Mouse (Mus musculus) liver, adult 2 months (tissue): ENCODE measurements around the gene Kpna1. TPM values are rescaled to one million over a fixed set of nuclear protein-coding genes. Genes with fewer than 3 reads are reported as not detected.
"Not testable (repeated sequence)": the region's sequence is repeated elsewhere in the genome, so short reads cannot be mapped to it uniquely, and the experiment has no call there.

Experiments
- DNase-seq: peaks from one replicate; pipeline ENCODE4 v3.0.0-alpha.2; 2011; ENCODE audit warnings: low read depth, low spot score; ENCODE audit errors: extremely low read depth
- H3K27ac ChIP-seq: fragments of 200-500 bp; replicated peaks from 2 replicates; pipeline ENCODE4 v1.5.1; 2012; ENCODE audit warnings: low read depth, mild to moderate bottlenecking, control low read depth, inconsistent platforms, low read length; ENCODE audit not compliant: insufficient read depth
- H3K27me3 ChIP-seq: fragments of 200-500 bp; 2 replicates; pipeline ENCODE4 v1.6.1; 2012; ENCODE audit warnings: mild to moderate bottlenecking, moderate library complexity, low read length, inconsistent platforms; ENCODE audit not compliant: control insufficient read depth, insufficient read depth
- H3K36me3 ChIP-seq: fragments of 200-500 bp; 2 replicates; pipeline ENCODE4 v1.6.1; 2012; ENCODE audit warnings: low read length, inconsistent platforms; ENCODE audit not compliant: control insufficient read depth, insufficient read depth
- H3K4me1 ChIP-seq: fragments of 200-500 bp; 2 replicates; pipeline ENCODE4 v1.6.1; 2011; ENCODE audit warnings: low read length; ENCODE audit not compliant: control insufficient read depth, insufficient read depth
- H3K4me3 ChIP-seq: fragments of 200-500 bp; 2 replicates; pipeline ENCODE4 v1.5.1; 2011; ENCODE audit warnings: low read depth, mild to moderate bottlenecking, control low read depth, low read length, moderate library complexity; ENCODE audit not compliant: insufficient read depth
- H3K79me2 ChIP-seq: fragments of 200-500 bp; 2 replicates; pipeline ENCODE4 v1.6.1; 2012; ENCODE audit warnings: inconsistent platforms, mild to moderate bottlenecking, low read length, moderate library complexity; ENCODE audit not compliant: control insufficient read depth, insufficient read depth
- H3K9ac ChIP-seq: fragments of 200-500 bp; 2 replicates; pipeline ENCODE4 v1.6.1; 2012; ENCODE audit warnings: low read depth, mild to moderate bottlenecking, control low read depth, inconsistent platforms, low read length
- CTCF ChIP-seq: fragments of 200-500 bp; IDR thresholded peaks from 2 replicates; pipeline ENCODE4 v1.5.1; 2011; ENCODE audit warnings: low read depth, low read length, control low read depth
- POLR2A ChIP-seq: fragments of 200-500 bp; IDR thresholded peaks from 2 replicates; pipeline ENCODE4 v1.6.1; 2011; ENCODE audit warnings: low read length, control low read depth; ENCODE audit not compliant: insufficient read depth; ENCODE audit errors: extremely low read depth
- WGBS: fragments of 180-500 bp; shearing (Covaris S2); methylation state at CpG from one replicate; pipeline ENCODE4 v1.1.7; 2018; 5-methylcytosine and 5-hydroxymethylcytosine counted together
- polyA plus RNA-seq: library from polyadenylated mRNA; depleted of rRNA; stranded (reverse); fragments of >200 nt; gene quantifications from 2 replicates; pipeline ENCODE4 v1.2.3, GENCODE M21; 2012
- total RNA-seq: library from RNA; depleted of rRNA; stranded (reverse); fragments of >200 nt; gene quantifications from 2 replicates; pipeline ENCODE4 v1.2.3, GENCODE M21; 2014

The Kpna1 gene
- total and polyA plus RNA-seq, 2 experiments = 5.7 to 21.1 TPM

DNA sequence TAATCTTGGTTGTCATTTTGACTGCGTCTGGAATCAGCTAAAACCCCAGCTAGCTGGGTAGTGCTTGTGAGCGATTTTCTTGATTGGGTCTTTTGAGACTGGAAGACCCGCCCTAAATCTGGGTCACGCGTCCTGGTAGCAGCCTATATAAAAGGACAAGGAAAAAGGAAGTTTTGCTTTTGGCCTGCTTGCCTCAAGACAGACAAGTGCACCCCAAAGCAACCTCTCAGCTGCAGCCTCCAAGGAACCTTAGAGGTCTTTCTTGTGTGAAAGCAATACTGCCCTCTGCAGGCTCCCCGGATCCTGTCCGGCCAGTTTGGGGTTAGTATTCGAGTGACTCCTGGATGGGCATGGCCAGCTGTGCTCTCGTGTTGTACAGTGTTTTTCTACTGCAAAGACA is 38.9 kb upstream of the Kpna1 start:
- Histone ChIP-seq H3K27me3 (no peaks in the 10 kb centered on the region), H3K36me3 (peaks cover 24% of the 10 kb centered on the region; the same call in 1 of the 2 replicates), H3K27ac (peak overlapping the region; percentile 87), H3K4me3 (peak overlapping the region; percentile 67), H3K9ac (peak overlapping the region; percentile 89), H3K79me2 (peaks cover 24% of the 10 kb centered on the region; the same call in 1 of the 2 replicates), H3K4me1 (peaks cover 10% of the 10 kb centered on the region)
- peak; percentile 82 for DNase-seq
- whole genome bisulfite sequencing = under 1% methylated on average over 9 of the region's 9 CpGs
- peak; percentile 84 for TF ChIP-seq CTCF
- TF ChIP-seq POLR2A = 0 out of 2 replicates have a peak, but pooled peaks have one; percentile 18

DNA sequence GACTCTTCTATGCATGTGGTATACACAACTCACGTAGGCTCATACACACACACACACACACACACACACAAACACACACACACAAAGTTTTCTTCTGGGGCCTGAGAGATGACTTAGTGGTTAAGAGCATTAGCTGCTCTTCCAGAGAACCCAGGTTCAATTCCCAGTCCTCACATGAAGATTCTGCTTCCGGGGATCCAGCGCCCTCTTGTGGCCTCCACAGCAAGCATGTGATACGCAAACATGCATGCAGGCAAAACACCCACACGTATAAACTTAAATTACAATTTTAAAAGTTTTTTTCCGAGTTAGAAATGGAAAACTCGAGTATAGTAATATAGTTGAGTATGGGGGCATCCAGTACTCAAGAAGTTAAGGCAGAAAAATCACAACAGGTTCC is 37.2 kb upstream of the Kpna1 start:
- WGBS = 78% methylated on average over 7 of the region's 7 CpGs
- DNase-seq = peak; percentile 40
- no peak overlapping the region for H3K4me3 ChIP-seq
- H3K9ac ChIP-seq = no peak overlapping the region
- H3K4me1 ChIP-seq = peaks cover 7% of the 10 kb centered on the region
- peaks cover 26% of the 10 kb centered on the region for H3K36me3 ChIP-seq
- H3K27ac ChIP-seq = no peak overlapping the region
- TF ChIP-seq POLR2A = no peak
- TF ChIP-seq CTCF = peak; percentile 74
- H3K79me2 ChIP-seq = peaks cover 19% of the 10 kb centered on the region; the same call in 1 of the 2 replicates
- no peaks in the 10 kb centered on the region for H3K27me3 ChIP-seq

DNA sequence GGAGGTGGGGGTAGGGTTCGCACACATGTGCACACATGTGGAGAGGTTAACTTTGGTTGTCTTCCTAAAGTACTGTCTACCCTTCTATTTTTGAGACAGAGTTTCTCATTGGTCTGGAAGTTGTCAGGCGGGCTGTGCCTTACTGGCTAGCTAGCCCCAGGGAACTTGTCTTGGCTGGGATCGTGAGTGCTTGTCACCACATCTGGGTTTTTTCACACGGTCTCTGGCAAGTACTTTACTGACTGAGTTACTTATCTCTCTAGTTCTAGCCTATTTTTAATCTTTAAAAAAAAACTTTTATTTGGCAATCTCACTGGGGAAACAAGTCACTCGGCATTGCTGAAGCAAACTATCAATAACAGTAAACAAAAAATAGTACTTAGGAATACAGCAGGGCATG is 29.3 kb upstream of the Kpna1 start:
- peak; percentile 79 for DNase-seq
- no peak for TF ChIP-seq CTCF
- TF ChIP-seq POLR2A = no peak
- no peak overlapping the region for H3K4me3 ChIP-seq
- peaks cover 53% of the 10 kb centered on the region for H3K36me3 ChIP-seq
- H3K79me2 ChIP-seq = peaks cover 11% of the 10 kb centered on the region; the same call in 1 of the 2 replicates
- WGBS = 29% methylated on average over 5 of the region's 5 CpGs
- peaks cover 5% of the 10 kb centered on the region for H3K4me1 ChIP-seq
- no peak overlapping the region for H3K27ac ChIP-seq
- no peak overlapping the region for H3K9ac ChIP-seq
- H3K27me3 ChIP-seq = no peaks in the 10 kb centered on the region

DNA sequence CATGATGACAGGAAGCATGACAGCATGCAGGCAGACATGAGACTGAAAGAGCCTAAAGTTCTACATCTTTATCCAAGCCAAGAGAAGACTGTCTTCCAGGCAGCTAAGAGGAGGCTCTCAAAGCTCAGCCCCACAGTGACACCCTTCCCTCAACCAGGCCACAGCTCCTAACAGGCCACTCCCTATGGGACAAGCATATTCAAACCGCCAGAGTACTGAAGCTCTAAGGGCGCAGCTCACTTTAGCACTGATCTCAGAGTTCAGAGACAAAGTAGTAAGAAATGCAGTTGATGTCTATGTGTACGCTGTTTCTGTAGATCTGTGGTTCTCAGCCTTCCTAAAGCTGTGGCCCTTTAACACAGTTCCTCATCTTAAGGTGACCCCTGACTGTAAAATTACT is 27.3 kb upstream of the Kpna1 start:
- TF ChIP-seq CTCF = no peak
- no peak for TF ChIP-seq POLR2A
- no peak overlapping the region for H3K4me3 ChIP-seq
- 96% methylated on average over 3 of the region's 3 CpGs for WGBS
- no peak overlapping the region for H3K27ac ChIP-seq
- no peaks in the 10 kb centered on the region for H3K27me3 ChIP-seq
- H3K4me1 ChIP-seq = peaks cover 5% of the 10 kb centered on the region
- no peak for DNase-seq
- peaks cover 11% of the 10 kb centered on the region; the same call in 1 of the 2 replicates for H3K79me2 ChIP-seq
- H3K36me3 ChIP-seq = peaks cover 67% of the 10 kb centered on the region
- no peak overlapping the region for H3K9ac ChIP-seq

DNA sequence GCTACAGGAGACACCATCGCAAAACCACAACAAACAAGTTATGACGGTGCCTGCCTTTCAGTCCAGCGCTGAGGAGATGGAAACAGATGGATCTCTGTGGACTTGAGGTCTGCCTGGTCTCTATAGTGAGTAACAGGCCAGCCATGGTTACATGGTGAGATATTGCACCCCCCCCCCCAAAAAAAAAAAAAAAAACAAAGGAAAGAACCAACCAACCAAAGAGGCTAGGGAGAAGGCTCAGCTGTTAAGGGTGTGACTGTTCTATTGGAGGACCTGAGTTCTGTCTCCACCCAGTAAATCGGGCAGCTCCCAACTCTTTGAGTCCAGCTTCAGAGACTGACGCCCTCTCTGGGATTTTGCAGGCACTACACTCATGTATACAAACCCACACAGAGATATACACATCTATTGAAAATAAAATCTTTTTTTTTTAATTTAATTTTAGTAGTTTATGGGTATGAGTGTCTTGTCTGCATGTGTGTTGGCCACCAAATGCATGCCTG is 25.9 kb upstream of the Kpna1 start:
- Histone ChIP-seq H3K27ac (no peak overlapping the region), H3K36me3 (peaks cover 69% of the 10 kb centered on the region), H3K9ac (no peak overlapping the region), H3K27me3 (no peaks in the 10 kb centered on the region), H3K4me1 (peaks cover 5% of the 10 kb centered on the region), H3K79me2 (peaks cover 11% of the 10 kb centered on the region; the same call in 1 of the 2 replicates), H3K4me3 (no peak overlapping the region)
- no peak for DNase-seq
- 96% methylated on average over 5 of the region's 5 CpGs for WGBS
- no peak for TF ChIP-seq POLR2A
- no peak for TF ChIP-seq CTCF

DNA sequence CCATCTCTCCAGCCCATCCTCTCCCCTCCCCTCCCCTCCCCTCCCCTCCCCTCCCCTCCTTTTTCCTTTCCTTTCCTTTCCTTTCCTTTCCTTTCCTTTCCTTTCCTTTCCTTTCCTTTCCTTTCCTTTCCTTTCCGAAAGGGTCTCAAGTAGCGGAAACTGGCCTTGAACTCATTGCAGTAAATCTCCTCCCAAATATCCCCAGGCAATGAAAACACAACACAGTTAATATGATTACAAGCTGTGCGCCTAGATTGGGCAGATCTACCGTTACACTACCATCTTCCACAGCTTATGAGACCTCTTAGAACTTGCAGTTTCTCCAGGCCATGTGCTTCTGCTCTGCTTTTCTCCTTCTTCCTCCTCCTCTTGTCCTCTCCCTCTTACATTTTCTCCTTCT is 12.6 kb upstream of the Kpna1 start:
- H3K4me1 ChIP-seq, DNase-seq, H3K27me3 ChIP-seq, H3K27ac ChIP-seq, H3K9ac ChIP-seq, H3K4me3 ChIP-seq, H3K79me2 ChIP-seq: not testable (repeated sequence)
- H3K36me3 ChIP-seq = peaks cover 66% of the 10 kb centered on the region
- 90% methylated on average over 4 of the region's 4 CpGs for WGBS
